Mouse (Mus musculus) layer of hippocampus, adult 18-20 months (tissue): ENCODE data around the gene Nme7. TPM values are rescaled to one million over a fixed set of nuclear protein-coding genes. Genes with fewer than 3 reads are reported as not detected.

Experiments used
- DNase-seq, 2 experiments: peaks; one replicate each; pipeline ENCODE4 v3.0.0; 2022; ENCODE audit warnings: low spot score in 2 of 2
- total RNA-seq, 2 experiments: library from RNA; stranded (reverse); gene quantifications; 2 replicates each; pipeline ENCODE4 v1.2.3; 2021

Gene Nme7
- total RNA-seq, 2 experiments from 2014 or later, result 23.3 to 23.6 TPM

GRCm38 (mm10) chr1:164457531-164458244 lies 153.8 kb downstream of the Nme7 start:
- no peak for DNase-seq

- peak; percentile 91 to 92 for DNase-seq
Measured at GRCm38 (mm10) chr1:164458245-164458613, 154.3 kb downstream of the Nme7 start, which contains the start of gene Atp1b1. Gene Atp1b1 (minus strand): TSS chr1:164458355.

- DNase-seq, result no peak
Measured at GRCm38 (mm10) chr1:164458621-164459051, 154.7 kb downstream of the Nme7 start.

GRCm38 (mm10) chr1:164459127-164459905 lies 155.4 kb downstream of the Nme7 start:
- no peak for DNase-seq

GRCm38 (mm10) chr1:164460921-164461697 lies 157.2 kb downstream of the Nme7 start:
- DNase-seq, result no peak

- peak; percentile 83 to 85 for DNase-seq
Measured at GRCm38 (mm10) chr1:164461726-164462125, 157.8 kb downstream of the Nme7 start.

GRCm38 (mm10) chr1:164467406-164467805 lies 163.5 kb downstream of the Nme7 start:
- no peak for DNase-seq

GRCm38 (mm10) chr1:164468329-164468728 lies 164.4 kb downstream of the Nme7 start:
- DNase-seq, result no peak

GRCm38 (mm10) chr1:164470985-164471384 lies 167.1 kb downstream of the Nme7 start:
- DNase-seq, result no peak

GRCm38 (mm10) chr1:164471632-164472031 lies 167.7 kb downstream of the Nme7 start:
- DNase-seq, result no peak

GRCm38 (mm10) chr1:164473398-164473797 lies 169.5 kb downstream of the Nme7 start:
- DNase-seq, result no peak

GRCm38 (mm10) chr1:164474310-164474709 lies 170.4 kb downstream of the Nme7 start:
- DNase-seq, result no peak

- peak in 1 of 2 experiments; percentile 69 for DNase-seq
Measured at GRCm38 (mm10) chr1:164474778-164475511, 171.0 kb downstream of the Nme7 start.

GRCm38 (mm10) chr1:164475895-164476294 lies 172.0 kb downstream of the Nme7 start:
- peak in 1 of 2 experiments; percentile 60 for DNase-seq

GRCm38 (mm10) chr1:164480755-164481644 lies 177.1 kb downstream of the Nme7 start:
- no peak for DNase-seq

GRCm38 (mm10) chr1:164481645-164482354 lies 177.9 kb downstream of the Nme7 start:
- no peak for DNase-seq

- no peak for DNase-seq
Measured at GRCm38 (mm10) chr1:164482833-164483232, 178.9 kb downstream of the Nme7 start.

- DNase-seq, result no peak
Measured at GRCm38 (mm10) chr1:164483728-164484127, 179.8 kb downstream of the Nme7 start.
